Mouse (Mus musculus) T-cell, adult 2 months (primary cell): ENCODE measurements at regions not wholly inside any gene's neighbourhood (a gene's known extent, or its start where the extent isn't known, plus 50 kb on each side); places are given as distances from the start of the nearest gene placed in this dataset.
A peak's percentile ranks its signal among the peaks of the same experiment; 100 is the strongest.

Experiments used
- DNase-seq: peaks from one replicate; pipeline ENCODE4 v3.0.0; 2022; ENCODE audit warnings: low spot score

- DNase-seq = no peak
These were observed 208.7 kb upstream of the Rreb1 start for GRCm38 (mm10) chr13:37569486-37569885.

GRCm38 (mm10) chr13:37572983-37573382 is 205.2 kb upstream of the Rreb1 start:
- DNase-seq = no peak

- no peak for DNase-seq
These were observed 199.0 kb upstream of the Rreb1 start for GRCm38 (mm10) chr13:37579231-37579630.

GRCm38 (mm10) chr13:37579775-37580174 is 198.4 kb upstream of the Rreb1 start:
- no peak for DNase-seq

GRCm38 (mm10) chr13:37580806-37581205 is 197.4 kb upstream of the Rreb1 start:
- no peak for DNase-seq

- DNase-seq = no peak
These were observed 196.8 kb upstream of the Rreb1 start for GRCm38 (mm10) chr13:37581374-37581773.

- DNase-seq = no peak
These were observed 192.7 kb upstream of the Rreb1 start for GRCm38 (mm10) chr13:37585476-37585875.

- no peak for DNase-seq
These were observed 191.7 kb upstream of the Rreb1 start for GRCm38 (mm10) chr13:37586511-37586910.

- DNase-seq = no peak
These were observed 190.3 kb upstream of the Rreb1 start for GRCm38 (mm10) chr13:37587911-37588310.

GRCm38 (mm10) chr13:37588528-37589176 is 189.5 kb upstream of the Rreb1 start:
- no peak for DNase-seq

GRCm38 (mm10) chr13:37592149-37592548 is 186.1 kb upstream of the Rreb1 start:
- DNase-seq = no peak

GRCm38 (mm10) chr13:37595196-37595595 is 183.0 kb upstream of the Rreb1 start:
- DNase-seq = no peak

- peak; percentile 30 for DNase-seq
These were observed 180.6 kb upstream of the Rreb1 start for GRCm38 (mm10) chr13:37597575-37597974.

GRCm38 (mm10) chr13:37598165-37598775 is 179.9 kb upstream of the Rreb1 start:
- no peak for DNase-seq

GRCm38 (mm10) chr13:37599679-37600078 is 178.5 kb upstream of the Rreb1 start:
- DNase-seq = no peak

GRCm38 (mm10) chr13:37600172-37600571 is 178.0 kb upstream of the Rreb1 start:
- DNase-seq = no peak

- no peak for DNase-seq
These were observed 177.1 kb upstream of the Rreb1 start for GRCm38 (mm10) chr13:37601068-37601467.

GRCm38 (mm10) chr13:37602256-37602655 is 175.9 kb upstream of the Rreb1 start:
- no peak for DNase-seq

- no peak for DNase-seq
These were observed 174.8 kb upstream of the Rreb1 start for GRCm38 (mm10) chr13:37603226-37603994.

- no peak for DNase-seq
These were observed 171.9 kb upstream of the Rreb1 start for GRCm38 (mm10) chr13:37606250-37606649.

- DNase-seq = no peak
These were observed 169.1 kb upstream of the Rreb1 start for GRCm38 (mm10) chr13:37609085-37609484.

- no peak for DNase-seq
These were observed 166.8 kb upstream of the Rreb1 start for GRCm38 (mm10) chr13:37611387-37611786.

GRCm38 (mm10) chr13:37617015-37617414 is 161.2 kb upstream of the Rreb1 start:
- DNase-seq = no peak
